18 mouse cellular contexts compared by ENCODE assay signal in genomic region chr4:52341245-52341644, GRCm38 (mm10).
"Had no signal": no experiment of that assay in that cellular context is flagged by ENCODE, and none has a peak within 500 bp of the region (broad histone marks: within the 10 kb centered on the region; RNA-seq: fewer than 3 reads in every experiment).

No protein-coding gene starts in this region.

- H3K4me3 ChIP-seq: lung, embryonic 15.5 days; megakaryocyte, embryonic 14.5 days; midbrain, embryonic 13.5 days; midbrain, embryonic 15.5 days; neural tube, embryonic 12.5 days had no signal

- DNase-seq: lung, adult 2 months; lung, postnatal 14 days; lung, postnatal 36 days; right cerebral cortex, adult 18-20 months; right cerebral cortex, postnatal 25 days; right cerebral cortex, postnatal 4 days; spleen, adult 18-20 months; thymus, adult 2 months; thymus, postnatal 25 days; thymus, postnatal 4 days had no signal

- H3K9ac ChIP-seq: lung, embryonic 15.5 days; midbrain, embryonic 13.5 days; midbrain, embryonic 15.5 days; neural tube, embryonic 12.5 days had no signal

- ATAC-seq: lung, postnatal 0 days; midbrain, embryonic 13.5 days; midbrain, embryonic 15.5 days had no signal

- H3K4me1 ChIP-seq: lung, embryonic 15.5 days; megakaryocyte, embryonic 14.5 days; midbrain, embryonic 13.5 days; midbrain, embryonic 15.5 days; neural tube, embryonic 12.5 days had no signal

- H3K27me3 ChIP-seq: lung, embryonic 15.5 days; megakaryocyte, embryonic 14.5 days; midbrain, embryonic 13.5 days; midbrain, embryonic 15.5 days; neural tube, embryonic 12.5 days had no signal

- H3K36me3 ChIP-seq: lung, embryonic 15.5 days; midbrain, embryonic 13.5 days; midbrain, embryonic 15.5 days; neural tube, embryonic 12.5 days had no signal

- H3K27ac ChIP-seq: lung, embryonic 15.5 days; macrophage; midbrain, embryonic 13.5 days; midbrain, embryonic 15.5 days; neural tube, embryonic 12.5 days had no signal

- H3K9me3 ChIP-seq: lung, embryonic 15.5 days; midbrain, embryonic 13.5 days; midbrain, embryonic 15.5 days; neural tube, embryonic 12.5 days had no signal

- H3K4me2 ChIP-seq: lung, embryonic 15.5 days; midbrain, embryonic 11.5 days; midbrain, embryonic 13.5 days; midbrain, embryonic 15.5 days; neural tube, embryonic 12.5 days had no signal
